Mouse (Mus musculus): ENCODE results near the gene Afmid. TPM values are rescaled to one million over a fixed set of nuclear protein-coding genes. Genes with fewer than 3 reads are reported as not detected.
"Not testable (repeated sequence)": the region's sequence is repeated elsewhere in the genome, so short reads cannot be mapped to it uniquely, and the experiment has no call there.

The Afmid gene
- total RNA-seq, 4 experiments from 2014 or later = 4.2 to 9.0 (median 7.1) TPM

DNA sequence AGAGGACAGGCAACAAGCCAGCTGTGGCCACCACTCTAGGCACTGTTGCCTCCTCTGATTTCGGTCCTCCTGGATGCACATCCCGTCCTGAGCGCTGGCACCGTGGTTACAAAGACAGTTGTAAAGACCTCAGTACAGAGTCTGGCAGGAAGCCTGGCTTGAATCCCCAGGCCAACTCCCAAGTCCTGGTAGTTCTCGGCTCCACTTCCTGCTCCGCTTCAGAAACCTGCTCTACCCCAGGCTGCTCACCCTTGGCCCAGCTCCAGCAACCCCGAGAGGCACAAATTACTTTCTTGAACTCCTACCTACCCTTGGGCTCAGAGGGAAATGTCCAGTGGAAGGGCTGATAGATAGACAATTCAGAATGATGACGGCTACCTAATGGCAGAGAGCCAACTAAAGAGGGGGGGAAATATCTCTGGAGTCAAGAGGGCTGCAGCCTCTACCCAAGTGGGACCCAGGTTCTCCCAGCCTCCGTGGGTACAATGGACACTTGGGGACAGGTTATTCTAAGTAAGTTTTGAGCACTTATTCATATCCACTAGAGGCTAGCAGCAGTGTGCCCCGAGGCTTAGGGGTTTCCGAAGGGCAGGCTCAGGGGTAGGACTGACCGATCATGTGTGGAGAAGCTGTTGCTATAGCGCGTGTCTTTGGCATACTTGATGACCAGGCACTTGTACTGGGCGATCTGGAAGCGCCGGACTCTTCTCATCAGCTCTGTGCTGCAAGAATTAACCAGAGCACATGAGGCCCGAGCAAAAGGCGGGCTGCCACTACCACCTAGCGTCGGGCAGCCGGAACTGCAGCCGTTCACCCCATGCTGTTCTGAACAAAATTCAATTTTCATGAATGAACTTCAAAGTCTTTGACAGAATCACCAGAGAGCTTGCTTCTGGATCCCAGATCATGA, 1.4 kb upstream of the Afmid start:
- DNase-seq (ENCODE audit: low spot score in 2 of 2) = peak; percentile 45 to 71

GRCm38 (mm10) chr11:117826164-117826563, 440 bp downstream of the Afmid start:
- no peak for DNase-seq (ENCODE audit: low spot score in 2 of 2)

DNA sequence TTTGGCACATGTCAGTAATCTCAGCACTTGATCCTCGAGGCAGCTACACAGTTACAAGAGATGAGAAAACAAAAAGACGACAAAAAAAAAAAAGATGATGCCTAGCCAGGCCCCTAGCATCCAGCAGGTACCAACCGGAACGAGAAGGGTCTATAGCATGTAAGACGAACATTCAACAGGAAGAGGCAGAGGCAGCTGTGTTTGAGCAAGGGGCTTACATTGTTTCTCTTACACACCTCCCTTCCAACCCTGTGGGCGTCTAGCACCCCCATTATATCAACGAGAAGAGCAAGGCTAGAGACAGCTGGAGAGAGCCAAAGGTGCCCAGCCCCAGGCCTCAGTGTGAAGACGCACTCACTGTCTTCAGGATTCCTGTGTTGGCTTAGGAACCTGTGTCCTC, 1.2 kb downstream of the Afmid start:
- no peak for DNase-seq (ENCODE audit: low spot score in 2 of 2)

DNA sequence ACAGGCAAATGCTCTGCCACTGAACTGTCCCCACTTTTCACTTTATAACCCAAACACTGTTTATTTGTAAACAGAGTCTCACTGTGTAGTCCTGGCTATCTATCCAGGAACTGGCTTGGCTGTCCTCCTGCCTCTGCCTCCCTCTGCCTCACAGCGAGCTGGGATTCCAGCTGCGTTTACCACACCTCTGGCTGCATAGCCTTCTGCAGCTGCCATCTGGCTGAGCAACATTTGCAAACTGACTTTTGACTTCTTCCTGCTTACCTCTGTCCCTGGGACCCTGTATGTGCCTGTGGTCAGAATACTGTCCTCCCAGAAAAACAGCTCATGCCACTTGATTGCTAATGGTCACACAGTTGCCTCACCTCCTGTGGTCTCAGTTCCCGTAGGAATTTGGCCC, 1.7 kb downstream of the Afmid start:
- DNase-seq (ENCODE audit: low spot score in 2 of 2) = no peak

DNA sequence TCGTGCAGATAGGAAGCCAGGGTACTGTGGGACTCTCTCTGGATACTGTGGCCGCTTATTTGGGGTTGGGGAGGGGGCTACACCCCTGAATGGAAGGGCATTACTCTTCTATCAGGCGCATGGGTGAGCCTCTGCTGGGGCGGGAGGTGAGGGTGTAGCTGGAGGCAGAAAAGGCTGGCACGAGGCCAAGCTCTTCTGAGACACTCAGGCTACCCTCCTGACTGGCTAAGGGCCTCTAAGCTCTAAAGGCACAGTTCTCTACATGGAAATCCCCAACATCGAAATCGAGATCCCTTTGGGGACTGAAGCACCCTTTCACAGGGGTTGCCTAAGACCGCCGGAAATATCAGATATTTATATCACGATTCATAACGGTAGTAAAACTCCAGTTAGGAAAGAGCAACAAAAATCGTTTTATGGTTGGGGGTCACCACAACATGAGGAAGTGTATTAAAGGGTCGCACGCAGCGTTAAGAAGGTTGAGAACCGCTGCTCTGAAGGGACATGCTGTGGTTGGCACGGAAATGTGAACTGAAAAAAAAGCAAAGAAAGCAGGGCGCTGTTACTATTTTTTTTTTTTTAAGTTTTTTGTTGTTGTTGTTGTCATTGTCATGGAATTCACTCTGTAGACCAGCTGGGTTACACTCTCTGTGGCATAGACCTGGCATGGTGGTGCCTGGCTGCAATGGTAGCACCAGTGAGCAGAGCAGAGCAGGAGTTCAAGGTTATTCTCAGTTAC, 2.6 kb downstream of the Afmid start:
- DNase-seq (ENCODE audit: low spot score in 2 of 2) = no peak

DNA sequence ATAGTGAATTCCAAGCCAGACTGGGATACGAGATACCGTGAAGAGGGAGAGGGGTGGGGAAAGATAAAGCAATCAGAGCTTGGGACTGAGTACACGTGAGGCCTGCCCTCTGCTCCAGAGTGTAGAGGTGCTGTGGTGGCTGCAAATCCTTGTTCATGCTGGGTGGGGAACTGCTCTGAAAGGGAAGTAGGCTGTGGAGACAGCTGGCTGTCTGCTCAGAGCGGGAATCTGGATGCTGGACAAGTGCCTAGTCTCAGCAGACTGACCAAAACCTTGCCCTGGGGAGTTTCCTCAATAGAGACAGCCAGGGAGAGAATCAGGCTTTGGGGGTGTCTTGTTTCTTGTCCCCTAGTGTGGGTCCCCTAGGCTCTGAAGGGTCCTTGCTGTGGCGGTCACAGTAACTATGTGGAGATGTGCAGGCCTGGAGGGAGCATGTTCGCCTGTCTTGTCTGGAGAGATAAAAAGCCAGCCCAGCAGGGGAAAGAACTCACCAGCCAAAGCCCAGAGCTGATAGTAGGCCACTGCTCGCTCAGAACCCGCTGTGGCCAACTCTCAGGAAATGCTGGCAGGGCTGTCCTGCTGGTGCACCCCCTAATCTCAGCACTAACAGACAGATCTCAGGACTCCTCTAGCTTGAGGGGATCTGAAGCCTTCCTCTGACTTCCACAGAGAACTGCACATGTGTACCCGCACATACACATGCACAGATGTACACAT, 3.3 kb downstream of the Afmid start:
- DNase-seq (ENCODE audit: low spot score in 2 of 2) = no peak

DNA sequence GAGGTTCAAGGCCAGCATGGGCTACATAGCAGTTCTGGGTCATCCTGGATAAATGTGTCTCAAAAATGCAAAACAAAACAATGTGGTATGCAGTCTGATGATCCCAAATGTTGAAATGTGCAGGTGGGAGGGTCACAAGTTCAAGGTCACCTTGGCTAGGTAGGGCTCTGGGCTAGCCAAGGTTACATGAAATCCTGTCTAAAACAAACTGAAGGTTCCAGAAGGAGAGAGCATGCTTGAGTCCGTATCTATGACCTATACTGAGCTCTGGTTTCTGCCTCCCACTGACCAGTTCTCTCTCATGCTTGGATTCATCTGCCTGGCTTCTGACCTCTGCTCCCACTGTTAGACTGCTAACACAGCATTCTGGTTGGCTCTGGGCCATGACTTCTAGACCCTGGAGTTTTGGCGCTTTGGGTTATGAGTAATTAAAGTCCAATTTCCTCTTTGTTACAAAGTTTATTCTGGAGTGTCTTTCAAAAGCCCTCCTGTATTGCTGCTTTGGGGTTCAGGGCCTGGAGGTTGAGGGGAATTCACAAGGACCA, 4.0 kb downstream of the Afmid start:
- DNase-seq (ENCODE audit: low spot score in 2 of 2) = no peak

DNA sequence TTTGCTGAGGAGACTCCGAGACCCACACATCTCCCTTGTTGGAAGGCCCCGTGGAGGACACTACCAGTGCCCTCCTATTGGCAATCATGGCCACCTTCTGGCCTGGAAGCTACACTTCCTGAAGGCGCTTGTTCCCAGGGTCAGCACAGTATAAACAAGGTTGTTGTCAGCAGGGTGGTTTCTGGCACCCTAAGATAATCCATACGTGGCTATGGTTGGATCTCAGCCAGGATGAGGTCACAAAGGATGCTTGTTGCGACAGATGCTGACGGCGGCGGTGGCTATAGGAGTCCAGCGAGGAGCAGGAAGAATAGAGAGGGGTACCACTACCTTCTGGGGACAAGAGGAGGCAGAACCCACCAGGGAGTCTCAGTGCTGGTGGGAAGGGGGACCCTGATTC, 4.7 kb downstream of the Afmid start:
- no peak for DNase-seq (ENCODE audit: low spot score in 2 of 2)

GRCm38 (mm10) chr11:117832086-117832969, 6.6 kb downstream of the Afmid start:
- peak; percentile 52 to 54 for DNase-seq (ENCODE audit: low spot score in 2 of 2)

- not testable (repeated sequence) for DNase-seq (ENCODE audit: low spot score in 2 of 2)
Observed at GRCm38 (mm10) chr11:117833509-117833908, 7.8 kb downstream of the Afmid start.

DNA sequence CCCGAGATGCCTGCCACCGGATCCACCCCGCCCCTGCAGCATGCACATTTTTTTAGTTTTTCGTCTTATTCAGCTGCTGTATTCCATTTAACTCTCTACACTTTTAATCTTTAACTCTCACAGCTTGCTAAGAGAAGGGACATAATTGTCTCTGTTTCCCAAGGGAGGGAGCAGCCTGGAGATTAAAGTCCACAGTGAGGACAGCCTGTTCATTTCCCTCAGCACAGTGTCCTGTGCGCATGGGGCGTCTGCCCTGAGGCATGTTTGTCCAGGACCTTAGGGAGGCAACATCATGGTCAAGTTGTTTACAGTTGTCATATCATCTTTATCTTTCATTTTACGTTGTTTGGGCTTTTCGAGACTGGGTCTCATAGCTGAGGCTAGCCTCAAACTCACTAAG, 8.4 kb downstream of the Afmid start:
- DNase-seq (ENCODE audit: low spot score in 2 of 2) = no peak

GRCm38 (mm10) chr11:117836306-117836705, 10.6 kb downstream of the Afmid start:
- DNase-seq (ENCODE audit: low spot score in 2 of 2) = peak in 1 of 2 experiments; percentile 72

GRCm38 (mm10) chr11:117838572-117838971, 12.8 kb downstream of the Afmid start:
- no peak for DNase-seq (ENCODE audit: low spot score in 2 of 2)

- DNase-seq (ENCODE audit: low spot score in 2 of 2) = no peak
Observed at GRCm38 (mm10) chr11:117839021-117839420, 13.3 kb downstream of the Afmid start.

GRCm38 (mm10) chr11:117840910-117841309, 15.2 kb downstream of the Afmid start:
- DNase-seq (ENCODE audit: low spot score in 2 of 2) = no peak

DNA sequence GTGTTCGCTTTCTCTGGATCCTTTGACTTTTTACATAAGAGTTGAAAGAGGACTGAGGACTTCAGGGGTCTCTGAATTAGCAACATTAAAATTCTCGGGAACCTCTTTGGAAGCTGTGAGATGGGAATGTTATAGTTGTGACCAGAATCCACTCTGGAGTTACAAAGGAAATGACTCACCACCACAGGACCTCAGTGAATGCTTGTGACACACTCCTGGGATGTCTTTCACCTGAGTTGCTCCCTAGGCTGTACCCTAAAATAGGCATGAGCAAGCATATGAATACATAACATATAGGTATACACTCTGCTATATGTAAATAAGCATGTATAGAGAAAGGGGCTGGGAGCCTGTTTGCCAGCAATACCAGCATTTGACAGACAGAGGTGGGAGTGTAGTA, 17.7 kb downstream of the Afmid start:
- DNase-seq (ENCODE audit: low spot score in 2 of 2) = no peak

GRCm38 (mm10) chr11:117844997-117845396, 19.3 kb downstream of the Afmid start:
- no peak for DNase-seq (ENCODE audit: low spot score in 2 of 2)

DNA sequence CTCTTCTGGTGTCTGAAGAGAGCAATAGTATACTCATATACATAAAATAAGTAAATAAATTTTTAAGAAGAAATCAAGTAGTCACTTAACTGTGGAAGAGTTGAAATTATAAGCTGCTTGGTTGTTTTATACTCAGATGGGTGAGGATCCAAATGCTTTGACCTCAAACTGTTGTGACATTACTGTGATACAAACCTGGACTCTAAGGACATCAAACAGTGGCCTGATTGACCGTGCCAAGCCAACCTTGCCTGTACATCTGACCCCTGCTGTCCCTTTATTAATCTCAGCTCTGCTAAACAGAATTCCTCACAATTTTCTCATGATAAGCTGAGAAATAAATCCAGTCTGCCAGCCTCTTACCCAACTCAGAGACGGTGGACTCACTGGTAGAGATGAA, 19.9 kb downstream of the Afmid start:
- no peak for DNase-seq (ENCODE audit: low spot score in 2 of 2)

GRCm38 (mm10) chr11:117846640-117847039, 20.9 kb downstream of the Afmid start:
- DNase-seq (ENCODE audit: low spot score in 2 of 2) = no peak

DNA sequence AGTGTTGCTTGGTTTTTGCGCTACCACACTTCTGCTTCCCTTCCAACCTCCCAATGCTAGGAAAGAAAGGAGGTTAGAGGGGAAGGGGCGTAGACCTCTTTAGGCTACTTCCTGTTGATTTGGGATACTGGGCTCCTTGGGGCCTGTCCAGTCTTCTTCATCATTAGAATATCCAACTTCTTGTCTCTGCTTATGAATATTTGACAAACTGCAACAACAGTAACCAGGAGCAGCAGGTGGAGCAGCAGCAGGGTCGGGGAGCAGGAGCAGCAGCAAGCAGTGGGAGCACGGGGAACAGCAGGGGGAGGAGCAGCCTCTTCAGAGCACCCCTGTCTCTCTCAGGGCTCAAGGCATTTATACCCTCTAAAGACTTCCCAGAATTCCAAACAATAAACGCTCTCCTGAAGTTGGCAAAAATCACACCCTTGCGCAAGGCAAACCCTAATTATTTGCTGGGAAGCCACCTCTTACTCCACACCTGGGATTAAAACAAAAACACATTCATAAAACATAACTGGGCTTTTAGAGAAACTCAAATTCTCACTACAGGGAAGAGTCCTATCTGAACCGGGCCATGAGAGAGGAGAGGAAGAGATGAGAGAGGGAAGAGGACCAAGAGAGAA, 22.0 kb downstream of the Afmid start:
- no peak for DNase-seq (ENCODE audit: low spot score in 2 of 2)

Data from left cerebral cortex, adult 8-10 months (tissue).